Mouse (Mus musculus) monocyte, adult 5-6 weeks (primary cell): ENCODE measurements at regions not wholly inside any gene's neighbourhood (a gene's known extent, or its start where the extent isn't known, plus 50 kb on each side); places are given as distances from the start of the nearest gene placed in this dataset.
"Not testable (repeated sequence)": the region's sequence is repeated elsewhere in the genome, so short reads cannot be mapped to it uniquely, and the experiment has no call there.

ENCODE experiments used
- ATAC-seq: fragments of 153-309, 156-312 bp; replicated peaks from 2 replicates; pipeline ENCODE4 v1.8.0; 2017; ENCODE audit warnings: mild to moderate bottlenecking; ENCODE audit not compliant: low TSS enrichment, insufficient number of reproducible peaks, severe bottlenecking, poor library complexity, low FRiP score

- no peak for ATAC-seq
Measured at GRCm38 (mm10) chr14:89922316-89922715, 1451.1 kb upstream of the Pcdh20 start.

DNA sequence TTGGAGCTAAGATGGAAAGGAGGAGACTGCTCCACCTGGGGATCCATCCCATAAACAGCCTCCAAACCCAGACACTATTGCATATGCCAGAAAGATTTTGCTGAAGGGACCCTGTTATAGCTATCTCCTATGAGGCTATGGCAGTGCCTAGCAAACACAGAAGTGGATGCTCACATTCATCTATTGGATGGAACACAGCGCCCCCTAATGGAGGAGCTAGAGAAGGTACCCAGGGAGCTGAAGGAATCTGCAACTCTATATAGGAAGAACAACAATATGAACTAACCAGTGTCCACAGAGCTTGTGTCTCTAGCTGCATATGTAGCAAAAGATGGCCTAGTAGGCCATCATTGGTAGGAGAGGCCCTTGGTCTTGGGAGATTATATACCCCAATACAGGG, 1449.4 kb upstream of the Pcdh20 start:
- not testable (repeated sequence) for ATAC-seq

DNA sequence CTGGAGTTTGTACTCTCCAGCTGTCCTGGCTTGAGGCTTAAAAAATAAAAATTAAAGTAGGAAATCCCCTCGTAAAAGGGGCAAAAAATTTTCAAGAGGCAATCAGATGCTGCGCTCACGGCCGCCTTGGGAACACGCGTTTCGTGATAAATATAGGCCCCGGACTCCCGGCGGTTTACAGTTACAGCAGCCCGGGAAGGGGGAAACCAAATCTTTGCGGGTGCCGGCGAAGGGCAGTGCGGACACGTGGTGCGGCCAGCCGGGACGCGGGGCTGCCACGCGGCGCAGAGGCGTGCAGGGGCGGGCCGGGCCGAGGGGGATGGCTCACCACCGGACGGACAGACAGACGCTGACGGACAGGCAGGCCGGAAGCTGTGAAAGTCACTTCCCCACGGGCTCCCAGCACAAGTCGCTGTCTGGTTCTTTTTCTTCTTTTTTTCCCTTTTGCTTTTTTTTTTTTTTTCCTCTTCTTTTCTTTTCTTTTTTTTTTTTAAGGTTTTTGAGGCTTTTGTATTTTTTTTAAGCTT, 1427.6 kb upstream of the Pcdh20 start:
- ATAC-seq, result peak; percentile 59; the same call in 1 of the 2 replicates

DNA sequence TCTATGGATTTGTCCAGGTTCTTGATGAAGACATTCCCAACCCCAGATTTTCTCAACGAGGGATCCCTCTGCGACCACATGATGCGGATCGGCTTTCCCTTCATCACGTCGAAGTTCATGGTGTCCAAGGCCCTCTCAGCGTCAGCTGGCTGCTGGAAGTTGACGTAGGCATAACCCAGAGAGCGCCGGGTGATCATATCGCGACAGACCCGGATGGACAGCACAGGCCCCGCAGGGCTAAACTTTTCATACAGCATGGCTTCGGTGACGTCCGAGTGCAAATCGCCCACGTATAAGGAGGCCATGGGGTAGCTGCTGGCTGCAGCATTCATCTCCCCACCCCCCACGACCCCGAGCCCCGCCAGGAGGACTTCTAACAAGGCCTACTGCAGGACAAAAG, 1426.9 kb upstream of the Pcdh20 start:
- not testable (repeated sequence) for ATAC-seq

GRCm38 (mm10) chr14:89896891-89897290, 1425.7 kb upstream of the Pcdh20 start:
- not testable (repeated sequence) for ATAC-seq
